Mouse (Mus musculus): ENCODE results near the gene Spag6. TPM values are rescaled to one million over a fixed set of nuclear protein-coding genes. Genes with fewer than 3 reads are reported as not detected.

Spag6 gene
- not detected in 2 replicates for total RNA-seq (2017)

DNA sequence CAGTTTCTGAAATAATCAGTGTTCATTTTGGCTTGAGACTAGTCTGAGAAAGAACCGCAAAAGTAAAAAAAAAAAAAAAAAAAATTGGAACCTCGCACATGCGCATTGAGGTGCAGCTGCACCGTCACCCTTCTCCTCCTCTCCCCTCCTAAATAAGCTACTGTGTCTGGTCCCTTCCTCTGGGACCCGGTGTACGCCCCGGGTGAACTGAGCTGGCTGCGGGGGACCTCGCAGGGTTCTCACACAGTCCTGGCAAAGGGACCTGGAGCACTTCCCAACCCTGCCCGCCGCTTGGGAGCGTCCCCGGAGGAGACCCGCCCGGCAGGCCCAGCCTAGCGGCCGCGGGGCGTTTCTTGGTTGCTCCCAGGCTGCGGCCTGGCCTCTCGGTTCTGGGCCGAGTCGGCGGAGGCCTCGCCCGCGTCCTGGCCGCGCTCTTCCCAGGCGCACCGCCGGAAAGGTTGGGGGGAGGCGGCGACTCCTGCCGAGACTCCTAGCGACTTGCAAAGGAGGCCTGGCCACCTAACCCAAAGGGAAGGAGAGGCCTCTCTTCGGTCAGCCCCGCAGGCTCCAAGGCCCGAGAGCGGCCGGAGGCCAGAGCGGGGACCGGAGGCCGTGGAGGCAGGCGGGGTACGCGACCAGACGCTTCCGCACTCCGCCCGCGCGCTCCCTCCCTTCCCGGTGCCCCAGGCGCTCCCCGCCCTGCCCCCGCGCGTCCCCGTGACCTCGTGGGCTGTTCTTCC lies at the start of gene Spag6:
Gene Spag6, plus strand, starts transcription at position 162 of the 740 bp plus-strand sequence.
- ATAC-seq (replicated peaks; ENCODE audit: low read depth, poor library complexity, severe bottlenecking), result peak; percentile 24

DNA sequence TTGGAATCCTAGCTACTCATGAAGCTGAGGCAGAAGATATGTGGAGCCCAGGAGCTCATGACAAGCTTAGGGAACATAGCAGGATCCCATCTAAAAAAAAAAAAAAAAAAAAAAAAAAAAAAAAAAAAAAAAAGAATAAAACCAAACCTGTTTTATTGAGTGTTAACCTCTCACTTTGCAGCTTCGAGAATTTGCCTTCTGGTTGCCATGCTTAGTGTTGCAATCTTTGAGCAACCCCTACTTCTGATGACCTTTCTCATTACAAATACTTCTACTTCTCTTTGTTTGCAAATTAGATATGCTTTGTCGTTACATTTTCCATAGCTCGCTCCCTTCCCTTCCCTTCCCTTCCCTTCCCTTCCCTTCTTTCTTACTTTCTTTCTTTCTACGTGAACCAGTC lies 45.3 kb upstream of the Spag6 start:
- no peak for ATAC-seq (replicated peaks; ENCODE audit: low read depth, poor library complexity, severe bottlenecking)

GRCm38 (mm10) chr2:18654821-18655220 lies 39.0 kb upstream of the Spag6 start:
- peak; percentile 93 for ATAC-seq (replicated peaks; ENCODE audit: low read depth, poor library complexity, severe bottlenecking)

DNA sequence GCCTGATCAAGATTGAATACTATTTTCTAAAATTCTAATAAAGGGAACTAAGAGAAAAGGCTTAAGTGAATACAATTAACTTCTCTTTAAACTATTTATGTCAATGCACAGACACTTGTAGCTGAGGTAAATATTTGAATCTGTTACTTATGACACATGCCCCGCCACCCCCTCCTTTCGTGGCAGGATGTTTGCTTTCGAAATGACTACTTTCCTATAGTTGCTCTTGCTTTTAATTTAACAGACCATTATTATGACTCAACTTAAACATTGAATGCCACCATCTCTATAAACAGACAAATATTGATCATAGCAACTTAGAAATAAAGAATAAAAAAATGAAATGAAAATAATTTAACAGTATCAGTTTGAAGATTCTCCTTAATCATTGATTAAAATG lies 29.8 kb upstream of the Spag6 start:
- ATAC-seq (replicated peaks; ENCODE audit: low read depth, poor library complexity, severe bottlenecking), result no peak

DNA sequence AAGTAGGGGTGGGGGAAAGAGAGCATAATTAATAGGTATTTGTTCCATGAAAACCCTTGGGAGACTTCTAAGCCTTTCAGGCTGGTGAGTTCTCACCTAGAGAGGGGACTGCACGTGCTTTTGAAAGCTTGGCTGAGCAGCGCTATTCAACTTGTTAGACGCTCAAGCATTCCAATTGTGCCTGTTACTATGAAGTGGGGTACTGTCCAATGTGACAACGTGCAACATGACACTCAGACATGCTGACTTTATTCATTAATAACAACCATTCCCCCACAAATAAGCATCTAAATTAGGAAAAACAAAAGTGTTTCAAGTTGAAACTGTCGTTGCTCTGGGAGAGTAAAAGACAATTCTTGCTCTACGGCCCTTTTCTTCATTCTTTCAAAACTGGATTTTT lies 22.8 kb upstream of the Spag6 start:
- ATAC-seq (replicated peaks; ENCODE audit: low read depth, poor library complexity, severe bottlenecking), result no peak

DNA sequence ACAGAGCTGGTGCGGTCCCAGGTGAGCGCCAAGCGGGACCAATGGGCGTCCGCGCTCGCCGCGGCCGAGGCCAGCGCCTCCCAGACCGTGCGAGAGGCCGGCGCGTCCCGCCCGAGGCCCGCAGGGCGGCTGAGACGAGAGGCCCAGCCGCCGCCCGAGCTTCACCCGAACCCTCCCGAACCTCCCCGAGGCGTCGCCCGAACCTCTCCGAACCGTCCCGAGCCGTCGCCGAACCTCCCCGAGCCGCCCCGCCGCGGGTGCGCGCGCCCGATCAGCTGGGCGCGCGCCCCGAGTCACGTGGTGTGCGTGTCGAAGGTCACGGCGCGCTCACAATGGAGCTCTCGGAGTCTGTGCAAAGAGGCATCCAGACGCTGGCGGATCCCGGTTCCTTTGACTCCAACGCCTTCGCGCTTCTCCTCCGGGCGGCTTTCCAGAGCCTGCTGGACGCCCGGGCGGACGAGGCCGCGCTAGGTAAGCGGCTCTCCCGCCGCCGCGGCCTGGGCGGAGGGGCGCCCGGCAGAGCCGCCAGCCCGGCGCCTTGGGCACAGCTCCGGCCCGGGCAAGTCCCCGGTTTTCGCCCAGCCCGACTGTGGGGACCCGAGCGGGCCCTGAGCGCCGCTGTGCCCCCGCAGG lies 21.6 kb upstream of the Spag6 start, which contains the start of gene Commd3:
Gene Commd3, plus strand, starts transcription at position 252 of the 633 bp plus-strand sequence.
- peak; percentile 73 for ATAC-seq (replicated peaks; ENCODE audit: low read depth, poor library complexity, severe bottlenecking)

- 0 out of 2 replicates have a peak, but pooled peaks have one; percentile 3 for ATAC-seq (replicated peaks; ENCODE audit: low read depth, poor library complexity, severe bottlenecking)
These were observed 21.1 kb upstream of the Spag6 start for GRCm38 (mm10) chr2:18672766-18673164.

GRCm38 (mm10) chr2:18673766-18674165 lies 20.1 kb upstream of the Spag6 start:
- ATAC-seq (replicated peaks; ENCODE audit: low read depth, poor library complexity, severe bottlenecking), result no peak

GRCm38 (mm10) chr2:18674193-18674902 lies 19.5 kb upstream of the Spag6 start:
- ATAC-seq (replicated peaks; ENCODE audit: low read depth, poor library complexity, severe bottlenecking), result no peak

DNA sequence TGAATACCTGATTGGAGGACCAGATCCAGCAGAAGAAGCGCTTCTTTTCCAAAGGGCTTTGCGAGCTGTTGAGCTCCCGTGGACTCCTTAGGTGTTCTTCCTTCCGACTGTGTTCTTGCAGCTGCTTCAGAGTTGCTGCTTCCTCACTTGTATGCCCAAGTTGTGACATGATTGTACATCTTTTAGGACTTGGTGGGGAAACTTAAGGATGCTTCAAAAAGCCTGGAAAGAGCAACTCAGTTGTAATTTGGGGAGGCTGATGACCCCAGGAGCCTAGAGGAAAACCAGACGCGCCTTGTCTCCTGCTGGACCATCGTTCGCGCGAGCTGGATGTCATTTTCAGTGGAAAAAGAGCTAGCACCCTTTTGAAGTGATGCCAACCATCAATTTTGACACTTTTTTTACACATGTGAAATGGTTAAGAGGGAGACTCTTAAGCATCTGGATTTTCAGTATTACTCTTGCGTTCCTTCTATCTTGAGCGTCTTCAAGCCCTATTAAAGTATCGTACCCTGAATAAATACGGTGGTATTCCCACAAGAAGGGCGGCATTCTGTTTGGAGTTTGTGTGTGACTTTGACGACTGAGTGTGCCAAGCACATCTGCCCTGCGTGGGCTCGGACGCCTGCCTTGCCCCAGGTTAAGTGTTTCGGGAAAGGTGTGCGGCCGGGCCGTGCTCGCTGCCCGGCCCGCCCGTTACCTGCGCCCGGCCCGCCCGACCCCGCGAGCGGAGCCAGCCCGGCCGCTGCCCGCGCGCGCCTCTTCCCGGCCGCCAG lies 18.0 kb upstream of the Spag6 start:
- no peak for ATAC-seq (replicated peaks; ENCODE audit: low read depth, poor library complexity, severe bottlenecking)

GRCm38 (mm10) chr2:18676457-18676935 lies 17.3 kb upstream of the Spag6 start:
- ATAC-seq (replicated peaks; ENCODE audit: low read depth, poor library complexity, severe bottlenecking), result peak; percentile 17

DNA sequence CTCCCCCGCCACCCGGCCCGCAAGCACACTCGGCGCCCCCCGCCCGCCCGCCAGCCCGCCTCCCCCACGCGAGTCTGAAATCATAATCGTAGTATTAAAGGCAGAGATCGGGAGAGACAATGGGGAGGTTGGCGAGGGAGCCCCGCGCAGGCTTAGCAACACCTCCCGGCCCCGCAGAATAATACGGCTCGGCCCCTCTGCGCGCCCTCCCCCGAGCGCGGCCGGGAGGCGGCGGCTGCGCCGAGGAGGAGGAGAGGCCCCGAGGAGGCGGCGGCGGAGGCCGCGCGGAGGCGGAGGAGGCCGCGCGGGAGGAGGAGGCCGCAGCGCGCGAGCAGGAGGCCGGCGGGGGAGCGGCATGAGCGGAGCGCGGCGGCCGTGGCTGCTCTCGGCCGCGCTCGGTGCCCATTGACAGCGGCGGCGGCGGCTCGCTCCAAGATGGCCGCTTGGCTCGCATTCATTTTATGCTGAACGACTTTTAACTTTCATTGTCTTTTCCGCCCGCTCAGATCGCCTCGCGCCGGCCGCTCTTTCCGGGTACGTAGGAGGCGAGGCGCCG lies 16.8 kb upstream of the Spag6 start, which contains the start of gene Bmi1:
Gene Bmi1, plus strand, starts transcription at position 83 of the 556 bp plus-strand sequence.
- ATAC-seq (replicated peaks; ENCODE audit: low read depth, poor library complexity, severe bottlenecking), result peak; percentile 13

DNA sequence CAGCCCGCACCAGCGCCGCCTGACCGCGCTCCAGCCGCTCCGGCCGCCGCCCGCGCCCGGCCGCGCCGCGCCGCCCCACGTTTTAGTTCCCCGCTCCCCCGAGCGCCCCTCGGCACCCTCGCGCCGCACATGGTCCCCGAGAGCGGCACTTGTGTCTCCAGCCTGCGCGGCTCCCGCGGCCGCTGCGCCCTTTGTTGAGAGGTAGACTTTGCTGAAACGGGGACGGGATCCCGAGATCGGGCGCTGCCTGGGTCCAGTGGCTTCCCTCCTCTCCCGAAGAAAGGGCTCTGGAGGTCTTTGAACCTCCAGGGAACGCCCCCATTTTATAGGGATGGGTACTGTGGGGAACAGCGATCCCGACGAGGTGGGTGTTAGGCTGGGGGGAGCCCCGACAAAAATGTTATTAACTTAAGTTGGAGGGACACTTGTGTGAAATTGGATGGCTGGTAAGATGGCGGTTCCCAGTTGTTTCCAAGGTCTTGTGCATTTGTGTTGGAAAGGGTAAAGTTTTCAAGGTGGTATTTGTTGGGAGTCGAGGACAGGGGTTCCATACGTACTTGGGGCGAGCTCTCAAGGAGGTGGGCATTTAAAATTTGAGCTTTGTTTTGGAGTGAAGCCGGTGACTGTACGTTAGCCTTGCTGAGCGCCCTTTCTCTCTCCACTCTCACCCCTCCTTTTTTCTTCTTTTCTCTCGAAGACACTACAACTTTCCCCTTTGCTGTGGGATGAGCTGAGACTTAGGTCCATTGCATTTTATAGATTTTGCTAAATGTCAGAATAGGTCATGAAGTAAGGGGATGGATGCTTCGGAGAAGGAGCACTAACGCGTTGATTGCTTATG lies 16.0 kb upstream of the Spag6 start:
- peak; percentile 30; the same call in 1 of the 2 replicates for ATAC-seq (replicated peaks; ENCODE audit: low read depth, poor library complexity, severe bottlenecking)

- ATAC-seq (replicated peaks; ENCODE audit: low read depth, poor library complexity, severe bottlenecking), result no peak
These were observed 14.1 kb upstream of the Spag6 start for GRCm38 (mm10) chr2:18679701-18680100.

GRCm38 (mm10) chr2:18680501-18680900 lies 13.3 kb upstream of the Spag6 start:
- ATAC-seq (replicated peaks; ENCODE audit: low read depth, poor library complexity, severe bottlenecking), result no peak

GRCm38 (mm10) chr2:18680961-18681360 lies 12.9 kb upstream of the Spag6 start:
- ATAC-seq (replicated peaks; ENCODE audit: low read depth, poor library complexity, severe bottlenecking), result peak; percentile 71

DNA sequence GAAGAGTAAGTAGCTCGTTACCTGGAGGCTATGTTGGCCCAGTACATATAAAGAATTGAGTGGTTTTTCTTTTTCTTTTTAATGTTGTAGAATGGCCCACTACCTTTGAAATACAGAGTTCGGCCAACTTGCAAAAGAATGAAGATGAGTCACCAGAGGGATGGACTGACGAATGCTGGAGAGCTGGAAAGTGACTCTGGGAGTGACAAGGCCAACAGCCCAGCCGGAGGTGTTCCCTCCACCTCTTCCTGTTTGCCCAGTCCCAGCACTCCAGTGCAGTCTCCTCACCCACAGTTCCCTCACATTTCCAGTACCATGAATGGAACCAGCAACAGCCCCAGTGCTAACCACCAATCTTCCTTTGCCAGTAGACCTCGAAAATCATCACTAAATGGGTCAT lies 9.8 kb upstream of the Spag6 start:
- ATAC-seq (replicated peaks; ENCODE audit: low read depth, poor library complexity, severe bottlenecking), result no peak

GRCm38 (mm10) chr2:18686386-18686785 lies 7.4 kb upstream of the Spag6 start:
- no peak for ATAC-seq (replicated peaks; ENCODE audit: low read depth, poor library complexity, severe bottlenecking)

Data from common myeloid progenitor, adult 5-6 weeks (primary cell).